Mouse (Mus musculus): ENCODE data around the gene Haus3. TPM values are rescaled to one million over a fixed set of nuclear protein-coding genes. Genes with fewer than 3 reads are reported as not detected.

Gene Haus3
- total and polyA plus RNA-seq, 3 experiments, result 2.0 to 111 (median 94.2) TPM

- TF ChIP-seq GATA2 (IDR thresholded peaks at IDR 0.05; ENCODE audit: borderline replicate concordance, low read depth, low read length), result no peak
- TF ChIP-seq TAL1 (conservative IDR thresholded peaks at IDR 0.05; ENCODE audit: low read depth, low read length), result no peak
- TF ChIP-seq GATA1 (IDR thresholded peaks at IDR 0.05; ENCODE audit: borderline replicate concordance, low read length), result no peak
- no peak for TF ChIP-seq POLR2AphosphoS5 (IDR thresholded peaks at IDR 0.05; ENCODE audit: insufficient replicate concordance, low read depth, low read length)
- no peak for TF ChIP-seq CTCF (IDR thresholded peaks at IDR 0.05; ENCODE audit: low read depth, low read length)
- peaks cover 20% of the 10 kb centered on the region; the same call in 1 of the 2 replicates for H3K27me3 ChIP-seq (ENCODE audit: insufficient read depth, low read length)
Observed at GRCm38 (mm10) chr5:34185791-34186190, 16.5 kb upstream of the Haus3 start.

DNA sequence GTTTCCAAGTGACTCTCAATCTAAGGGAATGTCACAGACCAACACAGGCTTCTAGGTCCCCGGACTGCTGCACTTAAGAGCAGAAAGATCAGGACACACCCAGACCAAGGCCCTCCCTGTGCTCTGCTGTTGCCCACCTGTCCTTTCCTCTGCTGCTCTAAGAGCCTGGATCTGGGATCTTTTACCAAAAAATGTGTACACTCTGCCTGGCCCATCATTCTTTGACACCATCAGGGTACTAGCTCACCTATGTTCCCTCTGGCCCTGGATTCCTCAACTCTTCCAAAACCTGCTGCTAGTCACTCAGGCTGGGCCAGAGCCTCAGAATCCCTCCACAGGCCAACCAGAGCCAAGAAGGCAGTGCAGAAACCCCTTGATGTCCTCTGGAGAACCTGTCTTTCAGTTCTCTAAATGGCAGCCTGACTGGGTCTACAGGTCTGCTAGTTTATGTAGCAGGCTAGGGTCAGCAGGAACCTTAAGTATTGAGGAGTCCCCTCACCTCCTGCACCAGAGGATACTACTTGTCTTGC, 15.8 kb upstream of the Haus3 start:
- Histone ChIP-seq H3K27me3 (ENCODE audit: insufficient read depth, low read length) (peaks cover 21% of the 10 kb centered on the region; the same call in 1 of the 2 replicates), H3K9me3 (replicated peaks) (no peaks in the 10 kb centered on the region), H3K4me1 (ENCODE audit: insufficient read depth, low read depth, low read length) (peaks cover 36% of the 10 kb centered on the region), H3K36me3 (replicated peaks) (peaks cover 14% of the 10 kb centered on the region), H3K4me3 (ENCODE audit: low read depth, low read length) (no peak overlapping the region)
- no peak for DNase-seq (ENCODE audit: low spot score)
- no peak for ATAC-seq (ENCODE audit: extremely low read depth, insufficient number of reproducible peaks, low FRiP score, poor library complexity, severe bottlenecking)
- no peak for TF ChIP-seq TAL1 (conservative IDR thresholded peaks at IDR 0.05; ENCODE audit: low read depth, low read length)
- TF ChIP-seq POLR2AphosphoS5 (IDR thresholded peaks at IDR 0.05; ENCODE audit: insufficient replicate concordance, low read depth, low read length), result no peak
- no peak for TF ChIP-seq CTCF (IDR thresholded peaks at IDR 0.05; ENCODE audit: low read depth, low read length)
- TF ChIP-seq GATA1 (IDR thresholded peaks at IDR 0.05; ENCODE audit: borderline replicate concordance, low read length), result no peak
- no peak for TF ChIP-seq GATA2 (IDR thresholded peaks at IDR 0.05; ENCODE audit: borderline replicate concordance, low read depth, low read length)

More at GRCm38 (mm10) chr5:34185791-34186190, 16.5 kb upstream of the Haus3 start:
- Histone ChIP-seq H3K36me3 (replicated peaks) (peaks cover 12% of the 10 kb centered on the region), H3K9me3 (replicated peaks) (no peaks in the 10 kb centered on the region), H3K4me3 (ENCODE audit: low read depth, low read length) (no peak overlapping the region), H3K4me1 (ENCODE audit: insufficient read depth, low read depth, low read length) (peaks cover 41% of the 10 kb centered on the region)
- DNase-seq (ENCODE audit: low spot score), result no peak
- no peak for ATAC-seq (ENCODE audit: extremely low read depth, insufficient number of reproducible peaks, low FRiP score, poor library complexity, severe bottlenecking)

- DNase-seq (ENCODE audit: low spot score) (no peak), ATAC-seq (ENCODE audit: extremely low read depth, insufficient number of reproducible peaks, low FRiP score, poor library complexity, severe bottlenecking) (no peak)
- H3K27me3 ChIP-seq (ENCODE audit: insufficient read depth, low read length), result peaks cover 22% of the 10 kb centered on the region; the same call in 1 of the 2 replicates
- TF ChIP-seq GATA2 (IDR thresholded peaks at IDR 0.05; ENCODE audit: borderline replicate concordance, low read depth, low read length) (no peak), GATA1 (IDR thresholded peaks at IDR 0.05; ENCODE audit: borderline replicate concordance, low read length) (no peak), TAL1 (conservative IDR thresholded peaks at IDR 0.05; ENCODE audit: low read depth, low read length) (no peak), POLR2AphosphoS5 (IDR thresholded peaks at IDR 0.05; ENCODE audit: insufficient replicate concordance, low read depth, low read length) (no peak), CTCF (IDR thresholded peaks at IDR 0.05; ENCODE audit: low read depth, low read length) (no peak)
- no peak overlapping the region for H3K4me3 ChIP-seq (ENCODE audit: low read depth, low read length)
- peaks cover 27% of the 10 kb centered on the region for H3K4me1 ChIP-seq (ENCODE audit: insufficient read depth, low read depth, low read length)
- H3K36me3 ChIP-seq (replicated peaks), result peaks cover 14% of the 10 kb centered on the region
- H3K9me3 ChIP-seq (replicated peaks), result no peaks in the 10 kb centered on the region
Observed at GRCm38 (mm10) chr5:34183976-34184375, 14.6 kb upstream of the Haus3 start.

- ATAC-seq (ENCODE audit: extremely low read depth, insufficient number of reproducible peaks, low FRiP score, poor library complexity, severe bottlenecking) (no peak), DNase-seq (ENCODE audit: low spot score) (no peak)
- Histone ChIP-seq H3K4me1 (ENCODE audit: insufficient read depth, low read depth, low read length) (peaks cover 21% of the 10 kb centered on the region), H3K9me3 (replicated peaks) (no peaks in the 10 kb centered on the region), H3K27me3 (ENCODE audit: insufficient read depth, low read length) (peaks cover 26% of the 10 kb centered on the region; the same call in 1 of the 2 replicates), H3K36me3 (replicated peaks) (peaks cover 17% of the 10 kb centered on the region), H3K4me3 (ENCODE audit: low read depth, low read length) (no peak overlapping the region)
- TF ChIP-seq GATA2 (IDR thresholded peaks at IDR 0.05; ENCODE audit: borderline replicate concordance, low read depth, low read length) (no peak), GATA1 (IDR thresholded peaks at IDR 0.05; ENCODE audit: borderline replicate concordance, low read length) (no peak), CTCF (IDR thresholded peaks at IDR 0.05; ENCODE audit: low read depth, low read length) (no peak)
Observed at GRCm38 (mm10) chr5:34183156-34183880, 14.0 kb upstream of the Haus3 start.

DNA sequence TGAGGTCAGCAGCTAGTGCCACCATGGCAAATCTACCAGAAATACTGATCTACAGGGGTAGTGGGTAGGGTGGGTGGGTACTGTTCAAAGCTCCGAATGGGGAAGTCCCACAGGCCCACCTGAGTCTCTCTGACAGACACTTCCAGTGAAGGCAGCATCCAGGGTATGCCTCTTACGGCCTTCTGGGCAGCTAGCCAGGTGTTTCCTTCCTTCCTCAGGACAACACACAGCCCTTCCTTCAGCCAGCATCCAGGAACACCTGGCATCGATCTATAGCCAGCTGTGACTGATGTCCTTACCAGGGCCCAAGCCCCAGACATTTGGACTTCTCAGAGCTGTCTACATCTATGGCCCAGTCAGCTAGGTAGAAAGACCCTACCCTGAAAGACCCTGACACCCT, 13.2 kb upstream of the Haus3 start:
- DNase-seq (ENCODE audit: low spot score) (no peak), ATAC-seq (ENCODE audit: extremely low read depth, insufficient number of reproducible peaks, low FRiP score, poor library complexity, severe bottlenecking) (no peak)
- H3K4me1 ChIP-seq (ENCODE audit: insufficient read depth, low read depth, low read length), result peaks cover 17% of the 10 kb centered on the region
- H3K9me3 ChIP-seq (replicated peaks), result no peaks in the 10 kb centered on the region
- H3K4me3 ChIP-seq (ENCODE audit: low read depth, low read length), result no peak overlapping the region
- peaks cover 23% of the 10 kb centered on the region for H3K36me3 ChIP-seq (replicated peaks)
- TF ChIP-seq POLR2AphosphoS5 (IDR thresholded peaks at IDR 0.05; ENCODE audit: insufficient replicate concordance, low read depth, low read length), result no peak
- TF ChIP-seq TAL1 (conservative IDR thresholded peaks at IDR 0.05; ENCODE audit: low read depth, low read length), result no peak
- TF ChIP-seq GATA2 (IDR thresholded peaks at IDR 0.05; ENCODE audit: borderline replicate concordance, low read depth, low read length), result no peak
- TF ChIP-seq CTCF (IDR thresholded peaks at IDR 0.05; ENCODE audit: low read depth, low read length), result no peak
- TF ChIP-seq GATA1 (IDR thresholded peaks at IDR 0.05; ENCODE audit: borderline replicate concordance, low read length), result no peak
- H3K27me3 ChIP-seq (ENCODE audit: insufficient read depth, low read length), result peaks cover 29% of the 10 kb centered on the region; the same call in 1 of the 2 replicates

- DNase-seq (ENCODE audit: low spot score) (no peak), ATAC-seq (ENCODE audit: extremely low read depth, insufficient number of reproducible peaks, low FRiP score, poor library complexity, severe bottlenecking) (no peak)
- Histone ChIP-seq H3K4me1 (ENCODE audit: insufficient read depth, low read depth, low read length) (peaks cover 9% of the 10 kb centered on the region; the same call in 1 of the 2 replicates), H3K9me3 (replicated peaks) (no peaks in the 10 kb centered on the region), H3K36me3 (replicated peaks) (peaks cover 44% of the 10 kb centered on the region), H3K4me3 (ENCODE audit: low read depth, low read length) (no peak overlapping the region), H3K27me3 (ENCODE audit: insufficient read depth, low read length) (peaks cover 32% of the 10 kb centered on the region)
- TF ChIP-seq TAL1 (conservative IDR thresholded peaks at IDR 0.05; ENCODE audit: low read depth, low read length) (no peak), CTCF (IDR thresholded peaks at IDR 0.05; ENCODE audit: low read depth, low read length) (no peak), GATA1 (IDR thresholded peaks at IDR 0.05; ENCODE audit: borderline replicate concordance, low read length) (no peak), GATA2 (IDR thresholded peaks at IDR 0.05; ENCODE audit: borderline replicate concordance, low read depth, low read length) (no peak), POLR2AphosphoS5 (IDR thresholded peaks at IDR 0.05; ENCODE audit: insufficient replicate concordance, low read depth, low read length) (no peak)
Observed at GRCm38 (mm10) chr5:34177821-34178220, 8.5 kb upstream of the Haus3 start.
